Mouse (Mus musculus): Measurements from ENCODE around the gene Dus1l. TPM values are rescaled to one million over a fixed set of nuclear protein-coding genes. Genes with fewer than 3 reads are reported as not detected.
A peak's percentile ranks its signal among the peaks of the same experiment; 100 is the strongest.
"Not testable (repeated sequence)": the region's sequence is repeated elsewhere in the genome, so short reads cannot be mapped to it uniquely, and the experiment has no call there.

Dus1l gene
- total RNA-seq, 2 experiments from 2014 or later = 40.1 to 45.5 TPM

GRCm38 (mm10) chr11:120779876-120780275 is 16.3 kb downstream of the Dus1l start:
- no peak for DNase-seq (ENCODE audit: low spot score in 2 of 2)

GRCm38 (mm10) chr11:120777123-120777522 is 19.1 kb downstream of the Dus1l start:
- DNase-seq (ENCODE audit: low spot score in 2 of 2) = peak in 1 of 2 experiments; percentile 4

- DNase-seq (ENCODE audit: low spot score in 2 of 2) = peak; percentile 96 to 97
Measured at GRCm38 (mm10) chr11:120775774-120776469, 20.3 kb downstream of the Dus1l start.

GRCm38 (mm10) chr11:120773463-120774190 is 22.6 kb downstream of the Dus1l start:
- DNase-seq (ENCODE audit: low spot score in 2 of 2) = no peak

- DNase-seq (ENCODE audit: low spot score in 2 of 2) = no peak
Measured at GRCm38 (mm10) chr11:120772749-120773148, 23.5 kb downstream of the Dus1l start.

- DNase-seq (ENCODE audit: low spot score in 2 of 2) = no peak
Measured at GRCm38 (mm10) chr11:120768206-120768605, 28.0 kb downstream of the Dus1l start.

GRCm38 (mm10) chr11:120767023-120767422 is 29.2 kb downstream of the Dus1l start:
- DNase-seq (ENCODE audit: low spot score in 2 of 2) = not testable (repeated sequence)

GRCm38 (mm10) chr11:120763121-120763999 is 32.8 kb downstream of the Dus1l start:
- DNase-seq (ENCODE audit: low spot score in 2 of 2) = not testable (repeated sequence)

GRCm38 (mm10) chr11:120762672-120763041 is 33.5 kb downstream of the Dus1l start, which contains the start of gene Hmga1b:
Gene Hmga1b, plus strand, starts transcription at chr11:120762794.
- DNase-seq (ENCODE audit: low spot score in 2 of 2) = not testable (repeated sequence)

- no peak for DNase-seq (ENCODE audit: low spot score in 2 of 2)
Measured at GRCm38 (mm10) chr11:120761811-120762671, 34.2 kb downstream of the Dus1l start.

GRCm38 (mm10) chr11:120760236-120760635 is 36.0 kb downstream of the Dus1l start:
- DNase-seq (ENCODE audit: low spot score in 2 of 2) = no peak

- no peak for DNase-seq (ENCODE audit: low spot score in 2 of 2)
Measured at GRCm38 (mm10) chr11:120751606-120752005, 44.6 kb downstream of the Dus1l start.

GRCm38 (mm10) chr11:120749430-120749829 is 46.8 kb downstream of the Dus1l start:
- peak in 1 of 2 experiments; percentile 24 for DNase-seq (ENCODE audit: low spot score in 2 of 2)

- DNase-seq (ENCODE audit: low spot score in 2 of 2) = no peak
Measured at GRCm38 (mm10) chr11:120747974-120748373, 48.2 kb downstream of the Dus1l start.

GRCm38 (mm10) chr11:120744121-120744701 is 52.0 kb downstream of the Dus1l start:
- no peak for DNase-seq (ENCODE audit: low spot score in 2 of 2)

- DNase-seq (ENCODE audit: low spot score in 2 of 2) = no peak
Measured at GRCm38 (mm10) chr11:120740981-120741380, 55.2 kb downstream of the Dus1l start.

All from layer of hippocampus, postnatal 14 days (tissue).